Mouse (Mus musculus): ENCODE results near the gene Samd1. TPM values are rescaled to one million over a fixed set of nuclear protein-coding genes. Genes with fewer than 3 reads are reported as not detected.

Samd1 gene
- 2.7 TPM for polyA plus RNA-seq (2014; fragmentation: Illumina TruSeq; extraction: RNeasy Lipid Tissue Mini Kit (QIAGEN cat#74804))

GRCm38 (mm10) chr8:83997511-83998141 is at the start of gene Samd1:
Gene Samd1, plus strand, starts transcription at chr8:83997672.

GRCm38 (mm10) chr8:83955106-83955957 is 42.1 kb upstream of the Samd1 start, which contains the start of the genes Gm10644 and Asf1b:
Gene Gm10644, minus strand, starts transcription at chr8:83955205.
Gene Asf1b, plus strand, starts transcription at chr8:83955507.

GRCm38 (mm10) chr8:83972150-83973120 is 25.0 kb upstream of the Samd1 start, which contains the start of gene Prkaca:
Gene Prkaca, plus strand, starts transcription at chr8:83972993.

GRCm38 (mm10) chr8:84001281-84002000 is 4.0 kb downstream of the Samd1 start, which contains the start of gene 1700067K01Rik:
Gene 1700067K01Rik, plus strand, starts transcription at chr8:84001502.

DNA sequence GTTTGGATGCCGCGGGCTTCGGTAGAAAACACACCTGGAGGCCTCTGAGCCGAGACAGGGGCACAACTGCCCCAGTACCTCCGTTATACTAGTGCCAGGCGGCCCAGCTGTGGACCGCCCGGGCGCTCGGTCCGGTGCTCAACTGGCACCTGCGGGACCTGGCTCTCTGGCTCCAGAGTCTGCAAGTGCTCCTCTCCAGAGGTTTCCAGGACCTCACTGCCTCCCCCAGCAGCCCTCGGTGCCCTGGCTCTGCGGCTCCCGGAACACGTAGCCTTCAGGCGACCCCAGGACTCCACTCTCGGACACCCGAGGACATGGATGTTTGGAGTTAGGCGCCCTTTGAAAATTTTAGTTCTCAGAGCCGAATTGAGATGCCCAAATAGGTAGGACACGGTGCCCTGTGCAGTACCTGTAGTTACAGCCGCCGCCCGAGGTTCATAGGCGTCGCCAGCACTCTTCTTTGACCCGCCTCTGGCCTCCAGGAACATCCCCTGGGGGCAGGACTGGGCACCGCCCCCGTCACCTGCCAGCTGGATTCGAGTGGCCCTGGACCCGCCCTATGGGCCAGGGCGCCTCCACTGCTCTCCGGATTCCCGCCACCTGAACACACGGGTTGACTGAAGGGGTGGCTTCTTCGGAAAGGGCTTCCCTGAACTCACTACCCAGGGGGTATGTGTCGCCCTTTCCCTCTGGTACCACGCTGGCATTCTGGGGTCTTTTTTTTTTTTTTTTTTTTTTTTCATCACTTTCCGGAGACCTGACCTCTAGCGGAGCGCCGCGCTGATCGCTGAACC is 14.4 kb downstream of the Samd1 start, which contains the start of gene 2210011C24Rik:
Gene 2210011C24Rik (minus strand): TSS at position 467 of the 794 bp plus-strand sequence.

DNA sequence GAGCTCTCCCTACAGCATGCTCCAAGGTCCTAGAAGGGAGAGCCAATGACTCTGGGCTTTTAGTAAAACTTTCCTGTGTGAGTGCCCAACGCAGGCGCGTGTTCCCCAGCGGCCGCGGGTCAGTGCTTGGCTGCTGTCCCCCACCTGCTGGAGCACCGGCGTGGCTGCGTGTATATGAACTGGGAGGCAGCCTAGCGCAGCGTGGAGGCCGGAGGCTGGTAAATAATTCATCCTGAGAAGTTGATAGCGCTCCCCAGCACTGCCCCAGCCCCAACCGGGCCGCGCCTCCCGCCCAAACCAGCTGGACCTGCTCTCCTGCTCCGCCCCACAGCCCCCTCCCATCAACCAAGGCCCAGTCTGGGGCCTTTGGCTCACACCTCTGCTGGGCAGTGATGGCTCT is 23.6 kb downstream of the Samd1 start, which contains the start of gene Palm3:
Gene Palm3 (plus strand): TSS at position 376 of the 400 bp plus-strand sequence.

GRCm38 (mm10) chr8:84042066-84042947 is 44.8 kb downstream of the Samd1 start, which contains the start of gene Il27ra:
Gene Il27ra, minus strand, starts transcription at chr8:84042589.

DNA sequence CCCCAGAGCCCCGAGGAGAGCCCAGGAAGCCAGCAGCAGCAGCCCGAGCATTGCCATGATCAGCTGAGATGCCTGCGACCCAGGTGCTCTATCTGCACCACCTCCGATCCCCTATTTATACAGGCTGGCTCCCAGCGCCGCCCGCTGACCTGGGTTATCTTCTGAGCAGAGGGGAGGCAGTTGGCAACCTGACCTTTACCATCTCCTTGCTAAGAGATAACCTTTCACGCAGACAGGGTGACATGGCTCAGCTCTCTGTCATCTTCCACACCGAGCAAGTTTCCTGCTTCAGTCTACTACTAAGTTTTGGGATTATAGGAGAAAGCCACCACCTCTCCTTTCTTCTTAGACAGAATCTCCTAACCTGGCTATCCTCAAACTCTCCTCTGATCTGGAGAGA is 47.4 kb downstream of the Samd1 start, which contains the start of gene Rln3:
Gene Rln3 (minus strand): TSS at position 101 of the 400 bp plus-strand sequence.

Other genes with a start within 250 kb of the Samd1 start
- 6.3 TPM for gene Adgrl1, start 97.6 kb upstream of the Samd1 start, polyA plus RNA-seq (2014; fragmentation: Illumina TruSeq; extraction: RNeasy Lipid Tissue Mini Kit (QIAGEN cat#74804))
- not detected for gene Gm10644, start 42.5 kb upstream of the Samd1 start, polyA plus RNA-seq (2014; fragmentation: Illumina TruSeq; extraction: RNeasy Lipid Tissue Mini Kit (QIAGEN cat#74804))
- 7.4 TPM for gene Asf1b, start 42.2 kb upstream of the Samd1 start, polyA plus RNA-seq (2014; fragmentation: Illumina TruSeq; extraction: RNeasy Lipid Tissue Mini Kit (QIAGEN cat#74804))
- gene Prkaca, start 24.7 kb upstream of the Samd1 start, polyA plus RNA-seq (2014; fragmentation: Illumina TruSeq; extraction: RNeasy Lipid Tissue Mini Kit (QIAGEN cat#74804)) = 19.8 TPM
- gene 1700067K01Rik, start 3.8 kb downstream of the Samd1 start, polyA plus RNA-seq (2014; fragmentation: Illumina TruSeq; extraction: RNeasy Lipid Tissue Mini Kit (QIAGEN cat#74804)) = not detected
- gene 2210011C24Rik, start 14.5 kb downstream of the Samd1 start, polyA plus RNA-seq (2014; fragmentation: Illumina TruSeq; extraction: RNeasy Lipid Tissue Mini Kit (QIAGEN cat#74804)) = not detected
- 2.5 TPM for gene Palm3, start 23.8 kb downstream of the Samd1 start, polyA plus RNA-seq (2014; fragmentation: Illumina TruSeq; extraction: RNeasy Lipid Tissue Mini Kit (QIAGEN cat#74804))
- gene Il27ra, start 44.9 kb downstream of the Samd1 start, polyA plus RNA-seq (2014; fragmentation: Illumina TruSeq; extraction: RNeasy Lipid Tissue Mini Kit (QIAGEN cat#74804)) = 0.14 TPM
- not detected for gene Rln3, start 47.3 kb downstream of the Samd1 start, polyA plus RNA-seq (2014; fragmentation: Illumina TruSeq; extraction: RNeasy Lipid Tissue Mini Kit (QIAGEN cat#74804))
- 3.0 TPM for gene Gm10643, start 67.5 kb downstream of the Samd1 start, polyA plus RNA-seq (2014; fragmentation: Illumina TruSeq; extraction: RNeasy Lipid Tissue Mini Kit (QIAGEN cat#74804))
- 0.68 TPM for gene Rfx1, start 69.2 kb downstream of the Samd1 start, polyA plus RNA-seq (2014; fragmentation: Illumina TruSeq; extraction: RNeasy Lipid Tissue Mini Kit (QIAGEN cat#74804))
- 2.8 TPM for gene Dcaf15, start 107.1 kb downstream of the Samd1 start, polyA plus RNA-seq (2014; fragmentation: Illumina TruSeq; extraction: RNeasy Lipid Tissue Mini Kit (QIAGEN cat#74804))
- 0.14 TPM for gene Podnl1, start 128.3 kb downstream of the Samd1 start, polyA plus RNA-seq (2014; fragmentation: Illumina TruSeq; extraction: RNeasy Lipid Tissue Mini Kit (QIAGEN cat#74804))
- gene Cc2d1a, start 150.3 kb downstream of the Samd1 start, polyA plus RNA-seq (2014; fragmentation: Illumina TruSeq; extraction: RNeasy Lipid Tissue Mini Kit (QIAGEN cat#74804)) = 0.14 TPM
- gene 4930432K21Rik, start 150.4 kb downstream of the Samd1 start, polyA plus RNA-seq (2014; fragmentation: Illumina TruSeq; extraction: RNeasy Lipid Tissue Mini Kit (QIAGEN cat#74804)) = not detected
- gene Nanos3, start 187.5 kb downstream of the Samd1 start, polyA plus RNA-seq (2014; fragmentation: Illumina TruSeq; extraction: RNeasy Lipid Tissue Mini Kit (QIAGEN cat#74804)) = not detected
- gene Zswim4, start 239.4 kb downstream of the Samd1 start, polyA plus RNA-seq (2014; fragmentation: Illumina TruSeq; extraction: RNeasy Lipid Tissue Mini Kit (QIAGEN cat#74804)) = not detected